8 mouse cellular contexts compared by ENCODE assay signal in genomic region chr19:10277759-10278158, GRCm38 (mm10). TPM values are rescaled to one million over a fixed set of nuclear protein-coding genes. Genes with fewer than 3 reads are reported as not detected.
A peak's percentile ranks its signal among the peaks of the same experiment; 100 is the strongest.
DNase-seq lines count a peak whose midpoint lies in the region; ATAC-seq and TF ChIP-seq lines count a peak whose summit lies in the region.

No protein-coding gene starts in this region.

- peaks cover 65% of the 10 kb centered on the region for H3K27me3 ChIP-seq in forebrain, embryonic 10.5 days (ENCODE audit: poor library complexity, severe bottlenecking)
- no peaks in the 10 kb centered on the region for H3K27me3 ChIP-seq in kidney, postnatal 0 days (ENCODE audit: insufficient read depth, low read length)
- H3K27me3 ChIP-seq in midbrain, embryonic 13.5 days: 0 out of 2 replicates have a peak, but pooled peaks cover 18% of the 10 kb centered on the region

- no peak overlapping the region for H3K9ac ChIP-seq in kidney, postnatal 0 days (ENCODE audit: low read depth, low read length)
- H3K9ac ChIP-seq in midbrain, embryonic 13.5 days (replicated peaks): no peak overlapping the region

- WGBS in forebrain, embryonic 10.5 days: 9% methylated on average over 5 of the region's 5 CpGs
- whole genome bisulfite sequencing in kidney, postnatal 0 days: 32% methylated on average over 5 of the region's 5 CpGs
- 13% methylated on average over 5 of the region's 5 CpGs for WGBS in midbrain, embryonic 13.5 days

- peak overlapping the region; percentile 5; the same call in 1 of the 2 replicates for H3K4me3 ChIP-seq in layer of hippocampus, adult 2 months
- H3K4me3 ChIP-seq in forebrain, embryonic 10.5 days: peak overlapping the region; percentile 26
- no peak overlapping the region for H3K4me3 ChIP-seq in kidney, postnatal 0 days (replicated peaks; ENCODE audit: low read depth, low read length)
- no peak overlapping the region for H3K4me3 ChIP-seq in midbrain, embryonic 13.5 days (replicated peaks)

- DNase-seq in layer of hippocampus, adult 2 months (ENCODE audit: low spot score in 2 of 2): no peak
- DNase-seq in layer of hippocampus, adult 18-20 months (ENCODE audit: low spot score in 2 of 2): no peak
- DNase-seq in forebrain, embryonic 10.5 days (ENCODE audit: extremely low spot score, low spot score): no peak
- peak; percentile 61 for DNase-seq in kidney, postnatal 0 days (ENCODE audit: low spot score)
- DNase-seq in right cerebral cortex, adult 18-20 months: no peak
- DNase-seq in cerebellum, adult 9-10 months: no peak
- DNase-seq in right cerebral cortex, adult 2 months (ENCODE audit: low spot score in 2 of 2): no peak

- H3K27ac ChIP-seq in layer of hippocampus, adult 2 months: peak overlapping the region; percentile 89
- H3K27ac ChIP-seq in forebrain, embryonic 10.5 days: peak overlapping the region; percentile 74
- peak overlapping the region; percentile 82 for H3K27ac ChIP-seq in kidney, postnatal 0 days
- H3K27ac ChIP-seq in midbrain, embryonic 13.5 days: peak overlapping the region; percentile 41; the same call in 1 of the 2 replicates

- peak; percentile 77 for ATAC-seq in kidney, postnatal 0 days (replicated peaks; ENCODE audit: low FRiP score, low read depth)
- peak; percentile 16 for ATAC-seq in midbrain, embryonic 13.5 days

- no peak for TF ChIP-seq CTCF in layer of hippocampus, adult 2 months (conservative IDR thresholded peaks at IDR 0.05)
- TF ChIP-seq CTCF in kidney, postnatal 0 days (IDR thresholded peaks at IDR 0.05; ENCODE audit: low read depth): no peak

- H3K36me3 ChIP-seq in forebrain, embryonic 10.5 days (replicated peaks): no peaks in the 10 kb centered on the region
- H3K36me3 ChIP-seq in kidney, postnatal 0 days (ENCODE audit: insufficient read depth, low read length): no peaks in the 10 kb centered on the region
- H3K36me3 ChIP-seq in midbrain, embryonic 13.5 days: no peaks in the 10 kb centered on the region

- no peaks in the 10 kb centered on the region for H3K9me3 ChIP-seq in forebrain, embryonic 10.5 days
- no peaks in the 10 kb centered on the region for H3K9me3 ChIP-seq in kidney, postnatal 0 days (replicated peaks; ENCODE audit: low read length)
- no peaks in the 10 kb centered on the region for H3K9me3 ChIP-seq in midbrain, embryonic 13.5 days

- H3K4me1 ChIP-seq in forebrain, embryonic 10.5 days: peaks cover 63% of the 10 kb centered on the region
- peaks cover 39% of the 10 kb centered on the region for H3K4me1 ChIP-seq in kidney, postnatal 0 days (replicated peaks; ENCODE audit: insufficient read depth, low read length)
- peaks cover 43% of the 10 kb centered on the region for H3K4me1 ChIP-seq in midbrain, embryonic 13.5 days (replicated peaks)

- H3K4me2 ChIP-seq in kidney, postnatal 0 days (ENCODE audit: low read length): no peak overlapping the region
- H3K4me2 ChIP-seq in midbrain, embryonic 13.5 days (replicated peaks): peak overlapping the region; percentile 17; the same call in 1 of the 2 replicates

RNA-seq across cellular contexts. Expression of gene Dagla, which starts 26.9 kb away (rescaled TPM):
- 100 to 1,000 TPM; 130 to 131 TPM for total RNA-seq in layer of hippocampus, adult 2 months (2021)
- total RNA-seq in layer of hippocampus, adult 18-20 months (2021): 100 to 1,000 TPM; 107 to 118 TPM
- 1.7 and 1.9 TPM in 2 replicates for polyA plus RNA-seq in forebrain, embryonic 10.5 days (2016; fragmentation: Nextera tagmentation; extraction: Ambion mirVana)
- 2.0 and 2.2 TPM in 2 replicates for polyA plus RNA-seq in kidney, postnatal 0 days (2015; fragmentation: Nextera tagmentation; extraction: Ambion mirVana)
- polyA plus RNA-seq in midbrain, embryonic 13.5 days (2015; fragmentation: Nextera tagmentation; extraction: Ambion mirVana): 5.1 and 5.3 TPM in 2 replicates

RNA-seq across cellular contexts. Expression of gene Myrf, which starts 37.2 kb away (rescaled TPM):
- 10 to 100 TPM; 27.0 to 27.8 TPM for total RNA-seq in layer of hippocampus, adult 2 months (2021)
- total RNA-seq in layer of hippocampus, adult 18-20 months (2021): 10 to 100 TPM; 31.9 to 33.9 TPM
- polyA plus RNA-seq in forebrain, embryonic 10.5 days (2016; fragmentation: Nextera tagmentation; extraction: Ambion mirVana): 2.1 and 2.9 TPM in 2 replicates
- polyA plus RNA-seq in kidney, postnatal 0 days (2015; fragmentation: Nextera tagmentation; extraction: Ambion mirVana): 1.2 and 1.5 TPM in 2 replicates
- 0.58 and 0.77 TPM in 2 replicates for polyA plus RNA-seq in midbrain, embryonic 13.5 days (2015; fragmentation: Nextera tagmentation; extraction: Ambion mirVana)

Comparison
In these comparisons a context has a peak if more than half of its experiments do, and no peak if none do; other contexts are left out.
1. H3K4me3 ChIP-seq: peak in layer of hippocampus, adult 2 months (single experiment) and forebrain, embryonic 10.5 days (single experiment); none in kidney, postnatal 0 days (single experiment) and midbrain, embryonic 13.5 days (single experiment).
2. Peak in every context shown above with its lines, with median percentiles within 50 percentile points of each other: H3K27ac ChIP-seq.